Mouse (Mus musculus) ES-E14 (cell line): Measurements from ENCODE around the gene Smad9. TPM values are rescaled to one million over a fixed set of nuclear protein-coding genes. Genes with fewer than 3 reads are reported as not detected.

Source experiments
- DNase-seq: peaks from one replicate; pipeline ENCODE4 v3.0.0-alpha.2; 2013; ENCODE audit warnings: low read depth, low spot score
- H3K27ac ChIP-seq: 2 replicates; pipeline ENCODE4 v1.5.1; 2012; ENCODE audit warnings: low read depth, mild to moderate bottlenecking, low read length, moderate library complexity, mixed read lengths; ENCODE audit not compliant: poor library complexity, insufficient read depth, severe bottlenecking
- H3K36me3 ChIP-seq: 2 replicates; pipeline ENCODE4 v1.6.1; 2012; ENCODE audit warnings: mild to moderate bottlenecking, low read length, moderate library complexity, mixed read lengths; ENCODE audit not compliant: control insufficient read depth, poor library complexity, insufficient read depth, severe bottlenecking
- H3K4me1 ChIP-seq, 2 experiments: fragments of 150-350 bp in 1 of 2; sonication (generic) in 1 of 2; 2 replicates each; pipeline ENCODE4 v1.6.1; 2012; ENCODE audit warnings: low read length in 2 of 2, mild to moderate bottlenecking in 1 of 2, mixed read lengths in 1 of 2; ENCODE audit not compliant: control insufficient read depth in 2 of 2, insufficient read depth in 2 of 2, poor library complexity in 1 of 2
- H3K4me3 ChIP-seq, 2 experiments: fragments of 150-350 bp in 1 of 2; sonication (generic) in 1 of 2; 2 replicates each; pipeline ENCODE4 v1.5.1; 2012; ENCODE audit warnings: low read length in 2 of 2, low read depth in 1 of 2, mild to moderate bottlenecking in 1 of 2, mixed read lengths in 1 of 2; ENCODE audit not compliant: insufficient read depth in 1 of 2, poor library complexity in 1 of 2, severe bottlenecking in 1 of 2
- H3K9ac ChIP-seq: 2 replicates; pipeline ENCODE4 v1.6.1; 2012; ENCODE audit warnings: low read depth, mild to moderate bottlenecking, low read length, mixed read lengths; ENCODE audit not compliant: poor library complexity, insufficient read depth, severe bottlenecking
- H3K9me3 ChIP-seq: fragments of 150-350 bp; sonication (generic); 2 replicates; pipeline ENCODE4 v1.6.1; 2012; ENCODE audit warnings: low read depth, mild to moderate bottlenecking, low read length; ENCODE audit not compliant: control insufficient read depth, insufficient read depth
- CHD2 ChIP-seq: IDR thresholded peaks from 2 replicates; pipeline ENCODE4 v1.6.1; 2014; ENCODE audit warnings: mild to moderate bottlenecking, low read depth, low read length, inconsistent platforms
- HCFC1 ChIP-seq: IDR thresholded peaks from 2 replicates; pipeline ENCODE4 v1.6.1; 2012; ENCODE audit warnings: low read length, inconsistent platforms, borderline replicate concordance; ENCODE audit not compliant: insufficient read depth
- MAFK ChIP-seq: IDR thresholded peaks from 2 replicates; pipeline ENCODE4 v1.6.1; 2014; ENCODE audit warnings: mild to moderate bottlenecking, low read depth, low read length, inconsistent platforms; ENCODE audit not compliant: insufficient read depth
- ZC3H11A ChIP-seq: IDR thresholded peaks from 2 replicates; pipeline ENCODE4 v1.6.1; 2012; ENCODE audit warnings: low read depth, mild to moderate bottlenecking, inconsistent platforms, low read length, borderline replicate concordance
- ZNF384 ChIP-seq: IDR thresholded peaks from 2 replicates; pipeline ENCODE4 v1.6.1; 2012; ENCODE audit warnings: low read depth, low read length, inconsistent platforms
- in situ Hi-C, 2 experiments: fragments of 600-800 bp; cut with MboI; formaldehyde crosslinking; loops; one replicate each; pipeline ENCODE4 v1.15.1; 2025; ENCODE audit warnings: low sequenced_read_pairs in 2 of 2, inconsistent platforms in 1 of 2; ENCODE audit not compliant: unreplicated experiment in 2 of 2
- total RNA-seq: library from RNA; depleted of rRNA; stranded (reverse); fragments of 300-350 nt; gene quantifications from 2 replicates; pipeline ENCODE4 v1.2.3, GENCODE M21; 2012

The Smad9 gene
- total RNA-seq, 1 experiment: 0.54 TPM

- in situ Hi-C loops: no loop called here
- H3K36me3 ChIP-seq: peaks cover 39% of the 10 kb centered on the region
Measured at GRCm38 (mm10) chr3:54731626-54732150, 23.7 kb upstream of the Smad9 start.

GRCm38 (mm10) chr3:54732371-54732770 lies 23.0 kb upstream of the Smad9 start:
- Histone ChIP-seq H3K9me3 (no peaks in the 10 kb centered on the region), H3K36me3 (peaks cover 34% of the 10 kb centered on the region), H3K4me3 (no peak overlapping the region), H3K9ac (no peak overlapping the region), H3K4me1 (peaks cover 0 to 2% of the 10 kb centered on the region in 2 experiments; a peak in 1 of 4 replicates), H3K27ac (no peak overlapping the region)
- TF ChIP-seq CHD2 (no peak), HCFC1 (no peak), ZC3H11A (no peak), MAFK (no peak), ZNF384 (no peak)
- DNase-seq: no peak
- in situ Hi-C loops: no loop called here

More at GRCm38 (mm10) chr3:54731626-54732150, 23.7 kb upstream of the Smad9 start:
- Histone ChIP-seq H3K9me3 (no peaks in the 10 kb centered on the region), H3K4me1 (peaks cover 0 to 2% of the 10 kb centered on the region in 2 experiments; a peak in 1 of 4 replicates), H3K9ac (no peak overlapping the region), H3K27ac (no peak overlapping the region), H3K4me3 (no peak overlapping the region)
- no peak for DNase-seq
- TF ChIP-seq MAFK (no peak), CHD2 (no peak), ZC3H11A (no peak)

GRCm38 (mm10) chr3:54734411-54735246 lies 20.8 kb upstream of the Smad9 start:
- peaks cover 20% of the 10 kb centered on the region for H3K36me3 ChIP-seq
- in situ Hi-C loops: no loop called here

GRCm38 (mm10) chr3:54735247-54736046 lies 19.9 kb upstream of the Smad9 start, which contains the start of the genes Exosc8 and Alg5:
TSS of gene Exosc8 (minus strand) at chr3:54735393.
TSS of gene Alg5 (plus strand) at chr3:54735539.
- no peak for TF ChIP-seq ZNF384
- TF ChIP-seq CHD2: no peak
- TF ChIP-seq MAFK: no peak
- 0 out of 2 replicates have a peak, but pooled peaks have one; percentile 60 for TF ChIP-seq HCFC1
- H3K9me3 ChIP-seq: no peaks in the 10 kb centered on the region
- in situ Hi-C loops: no loop called here
- peak within 1 kb of the TSS; percentile 94 for H3K9ac ChIP-seq
- H3K4me3 ChIP-seq: peak within 1 kb of the TSS; percentile 73 to 91
- H3K36me3 ChIP-seq: peaks cover 12% of the 10 kb centered on the region
- H3K27ac ChIP-seq: peak within 1 kb of the TSS; percentile 66
- no peaks in the 10 kb centered on the region for H3K4me1 ChIP-seq
- DNase-seq: peak; percentile 47

More at GRCm38 (mm10) chr3:54734411-54735246, 20.8 kb upstream of the Smad9 start:
- Histone ChIP-seq H3K9me3 (no peaks in the 10 kb centered on the region), H3K4me3 (peak overlapping the region; percentile 73 to 91), H3K4me1 (no peaks in the 10 kb centered on the region), H3K27ac (peak overlapping the region; percentile 66), H3K9ac (peak overlapping the region; percentile 94)
- peak; percentile 68 for DNase-seq
- no peak for TF ChIP-seq ZNF384
- 0 out of 2 replicates have a peak, but pooled peaks have one; percentile 32 for TF ChIP-seq CHD2
